Mouse (Mus musculus): Measurements from ENCODE around the gene Smim14. TPM values are rescaled to one million over a fixed set of nuclear protein-coding genes. Genes with fewer than 3 reads are reported as not detected.
"Not testable (repeated sequence)": the region's sequence is repeated elsewhere in the genome, so short reads cannot be mapped to it uniquely, and the experiment has no call there.

Smim14 gene
- polyA plus RNA-seq, 1 experiment from 2014 or later, result 154 TPM

- Histone ChIP-seq H3K36me3 (no peaks in the 10 kb centered on the region), H3K27me3 (no peaks in the 10 kb centered on the region), H3K9me3 (replicated peaks) (no peaks in the 10 kb centered on the region), H3K4me2 (replicated peaks) (no peak overlapping the region), H3K4me1 (no peaks in the 10 kb centered on the region), H3K9ac (no peak overlapping the region), H3K27ac (no peak overlapping the region), H3K4me3 (no peak overlapping the region)
- no peak for ATAC-seq (ENCODE audit: low FRiP score)
- 84% methylated on average over 4 of the region's 4 CpGs for WGBS
Observed at GRCm38 (mm10) chr5:65480511-65480910, 56.5 kb downstream of the Smim14 start.

GRCm38 (mm10) chr5:65479681-65480445 lies 57.1 kb downstream of the Smim14 start:
- H3K27ac ChIP-seq, result no peak overlapping the region
- no peak overlapping the region for H3K9ac ChIP-seq
- H3K36me3 ChIP-seq, result no peaks in the 10 kb centered on the region
- no peak overlapping the region for H3K4me2 ChIP-seq (replicated peaks)
- no peaks in the 10 kb centered on the region for H3K27me3 ChIP-seq
- no peak for ATAC-seq (ENCODE audit: low FRiP score)
- no peaks in the 10 kb centered on the region for H3K4me1 ChIP-seq
- 94% methylated on average over 9 of the region's 9 CpGs for WGBS
- no peak overlapping the region for H3K4me3 ChIP-seq
- H3K9me3 ChIP-seq (replicated peaks), result no peaks in the 10 kb centered on the region

DNA sequence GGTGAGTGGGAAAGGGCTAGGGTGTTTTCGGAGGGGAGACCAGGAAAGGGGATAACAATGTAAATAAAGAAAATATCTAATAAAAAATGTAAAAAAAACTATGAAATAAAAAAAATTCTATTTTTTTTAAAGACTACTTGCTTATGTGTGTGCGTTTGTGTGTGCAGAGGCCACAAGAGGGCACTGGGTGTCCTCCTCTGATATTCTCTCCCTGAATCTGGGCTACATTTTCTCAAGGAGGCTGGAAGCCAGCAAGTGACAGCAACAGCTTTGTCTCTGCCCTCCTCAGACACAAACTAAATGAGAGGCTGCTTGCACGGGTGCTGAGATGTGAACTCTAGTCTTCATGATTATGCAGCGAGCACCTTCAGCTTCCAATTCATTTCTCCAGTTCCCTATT lies 58.8 kb downstream of the Smim14 start:
- Histone ChIP-seq H3K9me3 (replicated peaks) (no peaks in the 10 kb centered on the region), H3K4me3 (no peak overlapping the region), H3K4me1 (no peaks in the 10 kb centered on the region), H3K9ac (no peak overlapping the region), H3K27ac (no peak overlapping the region), H3K4me2 (replicated peaks) (no peak overlapping the region), H3K27me3 (no peaks in the 10 kb centered on the region), H3K36me3 (no peaks in the 10 kb centered on the region)
- ATAC-seq (ENCODE audit: low FRiP score), result no peak
- WGBS, result 73% methylated on average over 4 of the region's 4 CpGs

GRCm38 (mm10) chr5:65476739-65477138 lies 60.2 kb downstream of the Smim14 start:
- not testable (repeated sequence) for H3K36me3 ChIP-seq; ATAC-seq (ENCODE audit: low FRiP score); H3K27me3 ChIP-seq; H3K27ac ChIP-seq; H3K4me1 ChIP-seq; H3K9ac ChIP-seq; H3K9me3 ChIP-seq (replicated peaks); H3K4me3 ChIP-seq; H3K4me2 ChIP-seq (replicated peaks)
- 90% methylated on average over 4 of the region's 4 CpGs for WGBS

- ATAC-seq (ENCODE audit: low FRiP score), result no peak
- H3K27me3 ChIP-seq, result no peaks in the 10 kb centered on the region
- H3K4me2 ChIP-seq (replicated peaks), result no peak overlapping the region
- no peak overlapping the region for H3K27ac ChIP-seq
- no peaks in the 10 kb centered on the region for H3K9me3 ChIP-seq (replicated peaks)
- H3K36me3 ChIP-seq, result no peaks in the 10 kb centered on the region
- no peak overlapping the region for H3K9ac ChIP-seq
- no peaks in the 10 kb centered on the region for H3K4me1 ChIP-seq
- WGBS, result 89% methylated on average over 2 of the region's 2 CpGs
- no peak overlapping the region for H3K4me3 ChIP-seq
Observed at GRCm38 (mm10) chr5:65475806-65476205, 61.2 kb downstream of the Smim14 start.

- H3K4me2 ChIP-seq (replicated peaks), result no peak overlapping the region
- H3K27me3 ChIP-seq, result no peaks in the 10 kb centered on the region
- no peaks in the 10 kb centered on the region for H3K4me1 ChIP-seq
- no peaks in the 10 kb centered on the region for H3K9me3 ChIP-seq (replicated peaks)
- H3K27ac ChIP-seq, result no peak overlapping the region
- WGBS, result 90% methylated on average over 6 of the region's 6 CpGs
- no peak overlapping the region for H3K4me3 ChIP-seq
- ATAC-seq (ENCODE audit: low FRiP score), result no peak
- H3K9ac ChIP-seq, result no peak overlapping the region
- peaks cover 29% of the 10 kb centered on the region for H3K36me3 ChIP-seq
Observed at GRCm38 (mm10) chr5:65469766-65470165, 67.2 kb downstream of the Smim14 start.

DNA sequence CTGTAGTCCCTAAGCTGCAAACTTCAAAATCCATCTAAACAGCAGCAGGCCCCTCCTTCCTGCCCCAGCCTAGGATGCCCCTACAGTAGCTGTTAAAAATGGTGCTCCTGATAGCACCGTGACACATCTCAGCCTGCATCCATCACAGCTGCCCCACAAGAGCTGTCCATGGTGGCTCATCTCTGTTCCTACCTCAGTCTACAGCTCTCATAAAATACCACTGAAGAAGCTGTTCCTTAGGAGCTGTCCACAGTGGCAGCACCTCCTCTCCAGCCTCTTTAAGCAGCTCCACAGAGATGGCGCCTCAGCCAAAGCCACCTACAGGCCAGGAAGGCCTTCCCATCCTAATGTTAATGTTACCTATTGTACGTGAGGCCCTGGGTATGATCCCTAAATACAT lies 70.1 kb downstream of the Smim14 start:
- no peaks in the 10 kb centered on the region for H3K9me3 ChIP-seq (replicated peaks)
- H3K4me2 ChIP-seq (replicated peaks), result no peak overlapping the region
- ATAC-seq (ENCODE audit: low FRiP score), result no peak
- H3K4me3 ChIP-seq, result no peak overlapping the region
- no peaks in the 10 kb centered on the region for H3K4me1 ChIP-seq
- H3K27me3 ChIP-seq, result no peaks in the 10 kb centered on the region
- H3K36me3 ChIP-seq, result peaks cover 34% of the 10 kb centered on the region
- no peak overlapping the region for H3K9ac ChIP-seq
- WGBS, result 75% methylated on average over 3 of the region's 3 CpGs
- H3K27ac ChIP-seq, result no peak overlapping the region

- no peaks in the 10 kb centered on the region for H3K27me3 ChIP-seq
- H3K4me3 ChIP-seq, result no peak overlapping the region
- no peak for ATAC-seq (ENCODE audit: low FRiP score)
- H3K9ac ChIP-seq, result no peak overlapping the region
- 90% methylated on average over 14 of the region's 14 CpGs for whole genome bisulfite sequencing
- H3K9me3 ChIP-seq (replicated peaks), result no peaks in the 10 kb centered on the region
- peaks cover 28% of the 10 kb centered on the region for H3K36me3 ChIP-seq
- no peaks in the 10 kb centered on the region for H3K4me1 ChIP-seq
- H3K27ac ChIP-seq, result no peak overlapping the region
- no peak overlapping the region for H3K4me2 ChIP-seq (replicated peaks)
Observed at GRCm38 (mm10) chr5:65460361-65460760, 76.6 kb downstream of the Smim14 start.

DNA sequence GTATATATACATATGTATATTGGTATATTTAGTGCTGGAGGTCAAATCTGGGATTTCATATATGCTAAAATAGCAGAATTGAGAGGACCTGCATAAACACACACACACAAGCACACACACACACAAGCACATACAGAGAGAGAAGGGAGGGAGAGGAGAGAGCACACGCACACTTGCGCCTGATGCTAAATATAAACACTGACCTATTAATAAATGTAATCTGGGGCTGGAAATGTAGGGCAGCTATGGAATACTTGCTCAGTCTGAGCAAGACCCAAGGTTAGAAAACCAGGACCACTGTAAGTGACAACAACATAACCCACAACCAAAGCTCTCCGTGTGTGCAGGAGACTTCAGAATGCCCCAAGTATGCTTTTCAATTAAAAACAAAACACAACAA lies 77.5 kb downstream of the Smim14 start:
- Histone ChIP-seq H3K27ac (no peak overlapping the region), H3K9me3 (replicated peaks) (no peaks in the 10 kb centered on the region), H3K27me3 (no peaks in the 10 kb centered on the region), H3K4me1 (no peaks in the 10 kb centered on the region), H3K36me3 (peaks cover 24% of the 10 kb centered on the region), H3K9ac (no peak overlapping the region), H3K4me2 (replicated peaks) (no peak overlapping the region), H3K4me3 (no peak overlapping the region)
- no peak for ATAC-seq (ENCODE audit: low FRiP score)
- WGBS, result 99% methylated on average over 3 of the region's 3 CpGs

DNA sequence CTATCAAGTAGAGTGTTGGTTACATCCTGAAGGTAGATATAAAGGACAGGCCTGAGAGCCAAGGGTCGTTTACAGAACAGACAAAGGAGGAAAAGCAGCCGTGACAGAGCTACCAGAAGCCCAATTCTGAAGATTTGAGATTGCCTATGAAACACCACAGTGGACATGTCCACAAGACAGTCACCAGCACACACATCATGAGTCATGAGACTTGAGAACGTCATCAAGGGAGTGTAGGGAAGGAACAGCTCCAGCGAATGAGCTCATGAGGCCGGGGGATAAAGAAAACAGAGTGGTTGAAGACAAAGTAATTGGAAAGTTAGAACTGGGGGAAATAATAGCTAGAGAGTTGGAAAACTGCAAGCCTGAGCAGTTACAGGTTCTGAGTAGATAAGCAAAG lies 79.1 kb downstream of the Smim14 start:
- WGBS, result 79% methylated on average over 5 of the region's 5 CpGs
- no peak for ATAC-seq (ENCODE audit: low FRiP score)

DNA sequence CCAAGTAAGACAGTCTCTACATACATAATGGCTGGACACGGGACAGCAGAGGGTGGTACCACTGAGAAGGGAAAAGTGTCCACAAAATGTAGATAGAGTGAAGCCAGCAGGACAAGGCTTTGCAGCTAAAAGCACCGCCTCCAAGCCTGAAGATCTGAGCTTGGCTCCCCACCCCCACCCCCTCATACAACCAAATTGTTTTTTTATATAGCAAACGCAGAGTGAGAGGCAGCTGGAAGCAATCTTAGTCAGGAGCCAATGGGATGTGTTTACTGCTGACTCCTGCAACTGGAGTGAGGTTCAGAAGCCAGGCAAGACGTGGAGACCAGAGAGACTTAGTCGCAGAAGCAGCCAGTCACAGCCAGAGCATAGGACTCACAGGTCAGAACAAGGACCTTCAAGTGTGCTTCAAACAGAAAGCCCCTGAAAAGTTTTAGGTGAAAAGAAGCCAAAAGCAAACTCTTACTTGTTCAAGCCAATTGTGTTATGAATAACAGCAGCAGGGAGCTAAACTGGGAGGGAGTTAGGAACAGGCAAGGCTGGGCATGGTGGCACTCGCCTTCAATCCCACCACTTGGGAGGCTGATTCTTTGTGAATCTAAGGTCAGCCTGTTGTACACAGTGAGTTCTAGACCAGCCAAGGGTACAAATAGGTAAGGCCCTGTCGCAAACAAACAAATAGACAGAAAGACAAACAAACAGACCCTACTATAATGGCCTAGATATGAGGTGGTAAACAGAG lies 79.7 kb downstream of the Smim14 start:
- Histone ChIP-seq H3K9me3 (replicated peaks) (no peaks in the 10 kb centered on the region), H3K36me3 (peaks cover 25% of the 10 kb centered on the region), H3K27ac (no peak overlapping the region), H3K4me2 (replicated peaks) (no peak overlapping the region), H3K27me3 (no peaks in the 10 kb centered on the region), H3K9ac (no peak overlapping the region), H3K4me1 (no peaks in the 10 kb centered on the region), H3K4me3 (no peak overlapping the region)
- WGBS, result 65% methylated on average over 7 of the region's 7 CpGs
- ATAC-seq (ENCODE audit: low FRiP score), result no peak

More for the DNA sequence above, 79.1 kb downstream of the Smim14 start:
- no peak overlapping the region for H3K9ac ChIP-seq
- no peak overlapping the region for H3K4me2 ChIP-seq (replicated peaks)
- H3K4me3 ChIP-seq, result no peak overlapping the region
- peaks cover 21% of the 10 kb centered on the region for H3K36me3 ChIP-seq
- no peaks in the 10 kb centered on the region for H3K27me3 ChIP-seq
- H3K27ac ChIP-seq, result no peak overlapping the region
- no peaks in the 10 kb centered on the region for H3K4me1 ChIP-seq
- H3K9me3 ChIP-seq (replicated peaks), result no peaks in the 10 kb centered on the region

DNA sequence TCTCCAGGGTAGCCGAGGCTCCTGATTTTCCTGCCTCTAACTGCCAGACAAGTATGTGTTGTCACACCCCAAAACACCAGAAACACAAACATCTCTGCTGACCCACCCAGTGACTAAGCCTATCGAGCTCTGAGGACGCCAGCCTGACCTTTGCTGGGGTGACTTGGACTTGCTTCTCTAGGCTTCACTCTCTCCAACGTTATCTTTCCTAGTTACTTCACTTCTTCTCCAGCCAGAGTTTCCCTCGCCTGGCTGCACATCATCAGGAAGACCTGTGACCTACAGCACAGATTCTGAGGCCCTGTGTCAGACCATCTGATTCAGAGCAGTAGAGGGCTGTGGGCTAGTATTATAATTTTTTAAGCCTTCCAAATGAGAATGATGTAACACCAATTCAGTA lies 82.2 kb downstream of the Smim14 start:
- Histone ChIP-seq H3K27me3 (no peaks in the 10 kb centered on the region), H3K4me3 (no peak overlapping the region), H3K9me3 (replicated peaks) (no peaks in the 10 kb centered on the region), H3K27ac (no peak overlapping the region), H3K4me2 (replicated peaks) (no peak overlapping the region), H3K36me3 (peaks cover 26% of the 10 kb centered on the region), H3K9ac (no peak overlapping the region), H3K4me1 (no peaks in the 10 kb centered on the region)
- 77% methylated on average over 5 of the region's 5 CpGs for WGBS
- no peak for ATAC-seq (ENCODE audit: low FRiP score)

DNA sequence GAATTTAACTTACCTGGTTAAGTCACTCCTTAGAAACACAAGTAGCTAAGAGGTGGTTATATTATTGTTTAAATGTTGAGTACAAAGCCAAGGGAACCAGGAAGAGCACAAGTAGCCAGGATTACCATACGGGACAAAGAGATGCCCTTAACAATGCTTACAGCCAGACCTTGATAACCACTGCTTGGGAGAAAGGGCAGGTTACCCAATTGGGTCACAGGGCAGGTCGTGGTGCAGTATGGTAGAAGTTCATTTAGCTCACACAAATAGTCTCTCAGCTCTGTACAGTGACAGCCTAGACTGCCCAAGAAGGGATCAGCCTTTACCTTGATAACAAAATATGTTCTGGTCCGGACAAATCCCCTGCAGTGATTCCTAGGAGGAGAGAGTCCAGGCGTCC lies 88.0 kb downstream of the Smim14 start:
- Histone ChIP-seq H3K9ac (no peak overlapping the region), H3K36me3 (peaks cover 23% of the 10 kb centered on the region), H3K9me3 (replicated peaks) (no peaks in the 10 kb centered on the region), H3K27me3 (no peaks in the 10 kb centered on the region), H3K4me3 (no peak overlapping the region), H3K4me2 (replicated peaks) (no peak overlapping the region), H3K4me1 (no peaks in the 10 kb centered on the region), H3K27ac (no peak overlapping the region)
- 79% methylated on average over 4 of the region's 4 CpGs for WGBS
- ATAC-seq (ENCODE audit: low FRiP score), result no peak

Data from hindbrain, embryonic 12.5 days (tissue).